13 mouse cellular contexts compared by ENCODE assay signal in genomic region chr8:63753236-63753635, GRCm38 (mm10).
"Had no signal": no experiment of that assay in that cellular context is flagged by ENCODE, and none has a peak within 500 bp of the region (broad histone marks: within the 10 kb centered on the region; RNA-seq: fewer than 3 reads in every experiment).

No protein-coding gene starts in this region.

- H3K4me1 ChIP-seq: limb, embryonic 13.5 days; lung, embryonic 15.5 days; midbrain, embryonic 12.5 days had no signal

- H3K27ac ChIP-seq: limb, embryonic 13.5 days; lung, embryonic 15.5 days; midbrain, embryonic 12.5 days; neural tube, embryonic 13.5 days had no signal

- ATAC-seq: intestine, embryonic 16.5 days; midbrain, embryonic 16.5 days had no signal

- DNase-seq: left cerebral cortex, postnatal 4 days; retina, postnatal 1 day; right cerebral cortex, postnatal 4 days; spleen, adult 18-20 months; thymus, adult 18-20 months; thymus, postnatal 14 days had no signal

- H3K4me3 ChIP-seq: limb, embryonic 13.5 days; lung, embryonic 15.5 days; midbrain, embryonic 12.5 days; neural tube, embryonic 13.5 days had no signal

- H3K4me2 ChIP-seq: limb, embryonic 13.5 days; liver, embryonic 11.5 days; lung, embryonic 15.5 days; midbrain, embryonic 12.5 days; neural tube, embryonic 13.5 days had no signal

- H3K27me3 ChIP-seq: limb, embryonic 13.5 days; lung, embryonic 15.5 days; midbrain, embryonic 12.5 days had no signal

- H3K9me3 ChIP-seq: limb, embryonic 13.5 days; lung, embryonic 15.5 days; midbrain, embryonic 12.5 days; neural tube, embryonic 13.5 days had no signal

- H3K9ac ChIP-seq: limb, embryonic 13.5 days; lung, embryonic 15.5 days; midbrain, embryonic 12.5 days; neural tube, embryonic 13.5 days had no signal

- H3K36me3 ChIP-seq: limb, embryonic 13.5 days; lung, embryonic 15.5 days; midbrain, embryonic 12.5 days; neural tube, embryonic 13.5 days had no signal
